Mouse (Mus musculus): ENCODE data around the gene Yipf1. TPM values are rescaled to one million over a fixed set of nuclear protein-coding genes. Genes with fewer than 3 reads are reported as not detected.

Yipf1 gene
- 52.4 and 55.9 TPM in 2 replicates for polyA plus RNA-seq (2014; fragmentation: Nextera tagmentation; extraction: Ambion mirVana)

DNA sequence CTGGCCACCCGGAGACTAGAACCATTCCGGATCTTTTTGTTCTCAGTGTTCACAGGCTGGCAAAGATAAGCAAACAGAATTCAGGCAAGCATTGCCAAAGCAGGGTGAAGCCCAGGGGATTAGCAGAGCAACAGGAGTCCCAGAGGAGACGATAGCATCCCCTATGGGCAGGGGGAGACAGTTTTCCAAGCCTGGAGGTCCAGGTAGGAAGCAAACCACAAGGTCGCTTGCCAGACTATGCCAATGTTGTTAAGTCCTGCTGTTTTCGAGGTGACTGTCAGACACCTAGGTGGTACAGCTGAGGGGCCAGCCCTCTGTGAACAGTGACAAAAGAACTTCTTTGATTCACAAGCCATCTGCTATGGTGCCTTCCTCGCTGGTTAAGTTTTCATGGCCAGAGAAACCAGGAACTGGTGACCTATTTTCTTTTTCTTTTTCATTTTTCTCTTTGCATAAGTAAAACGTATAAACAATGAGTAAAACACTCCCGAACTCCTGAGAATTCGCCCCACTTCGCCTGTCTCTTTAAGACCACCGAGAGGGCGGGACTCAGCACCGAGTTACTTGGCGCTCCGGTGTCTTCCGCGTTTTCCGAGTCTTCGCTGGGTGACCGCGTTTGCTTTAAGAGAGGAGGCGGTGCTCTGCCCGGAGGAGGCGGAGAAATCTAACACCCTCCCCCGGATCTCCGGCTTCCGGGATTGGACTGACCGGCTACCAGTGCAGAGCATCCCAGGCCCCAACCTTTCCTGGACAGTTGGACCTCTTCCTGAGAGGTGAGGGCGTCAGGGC lies at the start of gene Yipf1:
TSS of gene Yipf1 (plus strand) at position 674 of the 789 bp plus-strand sequence.
- ATAC-seq (ENCODE audit: low read depth) (peak; percentile 96), DNase-seq (ENCODE audit: low spot score) (peak; percentile 97)
- under 1% methylated on average over 29 of the region's 29 CpGs for WGBS
- H3K27ac ChIP-seq (replicated peaks; ENCODE audit: low read depth, low read length), result peak within 1 kb of the TSS; percentile 62
- H3K36me3 ChIP-seq (ENCODE audit: control insufficient read depth, insufficient read depth, low read length), result peaks cover 15% of the 10 kb centered on the region; the same call in 1 of the 2 replicates
- no peaks in the 10 kb centered on the region for H3K9me3 ChIP-seq (ENCODE audit: control insufficient read depth, low read length)
- peaks cover 9% of the 10 kb centered on the region; the same call in 1 of the 2 replicates for H3K4me1 ChIP-seq (ENCODE audit: control insufficient read depth, insufficient read depth, low read length)
- peak within 1 kb of the TSS; percentile 80 for H3K4me2 ChIP-seq (ENCODE audit: low read depth, low read length)
- peak within 1 kb of the TSS; percentile 68 for H3K9ac ChIP-seq (ENCODE audit: low read depth, low read length)
- peak within 1 kb of the TSS; percentile 63 for H3K4me3 ChIP-seq (ENCODE audit: low read depth, low read length)
- no peaks in the 10 kb centered on the region for H3K27me3 ChIP-seq (replicated peaks; ENCODE audit: control insufficient read depth, insufficient read depth, low read length)

DNA sequence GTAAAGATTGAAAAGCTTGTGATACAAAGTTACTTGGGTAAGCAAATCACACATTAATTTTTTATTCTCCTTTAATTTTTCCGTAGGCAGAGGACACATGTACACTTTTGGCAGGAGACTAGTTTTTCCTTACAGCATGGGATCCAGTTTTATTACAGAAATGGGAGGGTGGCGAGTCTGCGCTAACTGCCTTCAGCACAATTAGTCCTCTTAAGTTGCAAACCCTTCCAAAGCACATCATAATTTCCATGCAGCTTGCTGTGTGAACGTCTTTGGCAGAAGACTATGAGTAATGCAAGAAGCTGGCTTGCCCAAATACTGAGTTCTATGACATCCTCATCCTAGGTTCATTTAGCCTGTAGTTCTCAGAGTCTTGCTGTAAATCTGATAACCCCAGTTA lies 40.5 kb upstream of the Yipf1 start:
- Histone ChIP-seq H3K27ac (replicated peaks; ENCODE audit: low read depth, low read length) (no peak overlapping the region), H3K4me3 (ENCODE audit: low read depth, low read length) (no peak overlapping the region), H3K27me3 (replicated peaks; ENCODE audit: control insufficient read depth, insufficient read depth, low read length) (no peaks in the 10 kb centered on the region), H3K9me3 (ENCODE audit: control insufficient read depth, low read length) (no peaks in the 10 kb centered on the region), H3K4me1 (ENCODE audit: control insufficient read depth, insufficient read depth, low read length) (no peaks in the 10 kb centered on the region), H3K4me2 (ENCODE audit: low read depth, low read length) (no peak overlapping the region), H3K9ac (ENCODE audit: low read depth, low read length) (no peak overlapping the region), H3K36me3 (ENCODE audit: control insufficient read depth, insufficient read depth, low read length) (peaks cover 26% of the 10 kb centered on the region; the same call in 1 of the 2 replicates)
- 75% methylated on average over 4 of the region's 4 CpGs for WGBS
- ATAC-seq (ENCODE audit: low read depth), result no peak
- DNase-seq (ENCODE audit: low spot score), result no peak

DNA sequence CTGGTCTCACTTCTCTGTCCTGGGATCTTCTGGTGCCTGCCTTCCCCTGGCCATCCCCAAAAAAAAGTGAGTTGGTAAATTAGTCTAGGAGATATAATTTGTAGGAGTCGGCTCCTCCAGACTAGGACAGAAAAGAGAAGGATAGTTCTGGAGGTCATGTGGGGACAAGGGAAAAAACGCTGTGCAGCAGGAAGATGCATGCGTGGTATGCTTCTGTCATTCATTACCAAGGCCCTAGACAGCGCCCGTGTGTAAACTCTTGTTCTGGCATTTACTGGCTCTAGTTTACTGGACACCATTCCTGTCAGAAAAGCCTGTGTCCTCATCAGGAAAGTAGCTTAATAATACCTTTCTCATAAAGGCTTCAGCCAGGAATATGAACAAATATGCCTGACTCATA lies 39.7 kb upstream of the Yipf1 start:
- WGBS, result 64% methylated on average over 5 of the region's 5 CpGs
- ATAC-seq (ENCODE audit: low read depth), result no peak
- Histone ChIP-seq H3K27ac (replicated peaks; ENCODE audit: low read depth, low read length) (no peak overlapping the region), H3K4me3 (ENCODE audit: low read depth, low read length) (no peak overlapping the region), H3K4me2 (ENCODE audit: low read depth, low read length) (no peak overlapping the region), H3K36me3 (ENCODE audit: control insufficient read depth, insufficient read depth, low read length) (peaks cover 26% of the 10 kb centered on the region; the same call in 1 of the 2 replicates), H3K9ac (ENCODE audit: low read depth, low read length) (no peak overlapping the region), H3K27me3 (replicated peaks; ENCODE audit: control insufficient read depth, insufficient read depth, low read length) (no peaks in the 10 kb centered on the region), H3K4me1 (ENCODE audit: control insufficient read depth, insufficient read depth, low read length) (no peaks in the 10 kb centered on the region), H3K9me3 (ENCODE audit: control insufficient read depth, low read length) (no peaks in the 10 kb centered on the region)
- DNase-seq (ENCODE audit: low spot score), result no peak

DNA sequence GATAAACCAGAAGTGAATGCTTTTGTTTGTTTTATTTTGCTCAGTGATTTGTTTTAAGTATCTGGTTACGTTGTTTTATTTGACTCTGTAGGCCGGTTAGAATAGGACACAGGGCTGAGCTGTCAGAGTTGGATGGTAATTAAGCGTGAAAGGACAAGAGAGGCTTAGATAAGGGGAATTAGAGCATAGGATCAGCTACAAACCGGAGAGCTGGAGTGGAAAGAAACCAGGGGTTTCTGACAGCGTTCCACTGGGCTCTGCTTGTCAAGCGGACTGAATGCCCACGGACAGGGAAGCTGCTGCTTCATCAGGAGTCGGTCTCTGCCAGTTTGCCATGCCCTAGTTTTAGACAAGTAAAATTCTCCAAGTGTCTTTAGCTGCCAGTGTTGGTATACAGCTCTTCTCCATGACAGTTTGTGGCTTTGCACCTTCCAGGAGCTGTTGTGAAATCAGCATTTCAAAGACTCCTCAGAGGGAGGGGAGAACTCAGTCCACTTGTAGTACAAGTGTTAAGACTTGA lies 35.9 kb upstream of the Yipf1 start:
- peak; percentile 76 for DNase-seq (ENCODE audit: low spot score)
- 29% methylated on average over 8 of the region's 8 CpGs for WGBS
- peaks cover 40% of the 10 kb centered on the region for H3K36me3 ChIP-seq (ENCODE audit: control insufficient read depth, insufficient read depth, low read length)

DNA sequence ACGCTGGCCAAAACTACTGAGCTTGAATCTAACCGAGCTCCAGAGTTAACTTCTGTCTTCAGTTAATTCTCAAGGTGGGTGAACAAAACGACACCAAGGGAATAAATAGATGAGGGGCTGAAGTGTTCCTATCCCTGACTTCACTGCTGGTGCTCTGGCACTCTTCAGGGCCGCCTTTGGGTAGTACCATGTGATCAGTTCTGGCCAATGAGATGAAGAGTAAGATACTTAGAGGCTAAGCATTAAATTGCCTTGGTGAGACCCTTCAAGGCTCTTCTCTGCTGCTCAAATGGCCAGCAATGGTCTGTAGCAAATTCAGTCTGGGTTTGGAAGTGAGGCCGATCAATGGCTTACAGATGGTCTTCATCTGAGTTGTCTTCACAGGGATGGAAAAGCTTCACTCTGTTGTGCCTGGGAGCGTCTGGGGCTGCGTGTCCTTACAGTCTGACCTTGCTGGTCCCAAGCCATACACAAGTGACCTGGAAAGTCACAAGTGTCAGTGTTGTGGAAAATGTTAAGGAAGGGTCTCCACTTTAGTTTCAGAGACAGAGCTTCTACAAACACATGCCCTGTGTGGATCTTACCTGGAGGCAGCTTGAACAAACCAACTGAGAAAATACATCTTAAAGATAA lies 33.2 kb upstream of the Yipf1 start:
- WGBS, result 78% methylated on average over 7 of the region's 7 CpGs
- no peak for ATAC-seq (ENCODE audit: low read depth)
- H3K9me3 ChIP-seq (ENCODE audit: control insufficient read depth, low read length), result no peaks in the 10 kb centered on the region

More for the DNA sequence above, 35.9 kb upstream of the Yipf1 start:
- Histone ChIP-seq H3K4me1 (ENCODE audit: control insufficient read depth, insufficient read depth, low read length) (no peaks in the 10 kb centered on the region), H3K9me3 (ENCODE audit: control insufficient read depth, low read length) (no peaks in the 10 kb centered on the region), H3K9ac (ENCODE audit: low read depth, low read length) (no peak overlapping the region), H3K4me2 (ENCODE audit: low read depth, low read length) (no peak overlapping the region), H3K4me3 (ENCODE audit: low read depth, low read length) (no peak overlapping the region), H3K27ac (replicated peaks; ENCODE audit: low read depth, low read length) (no peak overlapping the region), H3K27me3 (replicated peaks; ENCODE audit: control insufficient read depth, insufficient read depth, low read length) (no peaks in the 10 kb centered on the region)
- ATAC-seq (ENCODE audit: low read depth), result peak; percentile 78; the same call in 1 of the 2 replicates

DNA sequence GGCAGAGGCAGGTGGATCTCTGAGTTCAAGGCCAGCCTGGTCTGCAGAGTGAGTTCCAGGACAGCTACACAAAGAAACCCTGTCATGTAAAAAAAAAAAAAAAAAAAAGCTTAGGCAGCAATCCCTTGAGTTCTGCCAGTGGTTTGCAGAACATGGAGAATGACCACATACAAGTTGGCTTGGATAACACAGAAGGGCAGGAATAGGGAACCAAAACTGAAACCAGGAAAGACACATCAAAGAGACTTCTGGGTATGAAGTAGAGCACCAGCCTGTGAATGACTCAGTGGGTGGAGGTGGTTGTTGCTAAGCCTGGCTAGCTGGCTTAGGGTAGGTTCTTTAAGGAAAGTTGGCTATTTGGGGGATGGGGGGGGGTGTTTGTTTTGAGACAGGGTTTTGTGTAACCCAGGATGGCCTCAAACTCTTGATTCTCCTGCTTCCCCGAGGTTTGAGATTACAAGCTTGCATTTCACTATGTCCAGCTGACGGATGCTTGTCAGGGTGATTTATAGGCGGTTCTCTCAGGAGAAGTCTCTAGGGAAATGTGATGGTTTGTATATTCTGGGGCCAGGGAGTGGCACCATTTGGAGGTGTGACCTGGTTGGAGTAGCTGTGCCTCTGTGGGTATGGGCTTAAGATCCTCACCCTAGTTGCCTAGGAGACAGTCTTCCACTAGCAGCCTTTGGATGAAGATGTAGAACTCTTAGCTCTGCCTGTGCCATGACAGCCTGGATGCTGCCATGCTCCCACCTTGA lies 28.5 kb upstream of the Yipf1 start:
- WGBS, result 63% methylated on average over 3 of the region's 3 CpGs
- no peaks in the 10 kb centered on the region for H3K4me1 ChIP-seq (ENCODE audit: control insufficient read depth, insufficient read depth, low read length)
- H3K9me3 ChIP-seq (ENCODE audit: control insufficient read depth, low read length), result no peaks in the 10 kb centered on the region
- DNase-seq (ENCODE audit: low spot score), result no peak
- peaks cover 6% of the 10 kb centered on the region for H3K36me3 ChIP-seq (ENCODE audit: control insufficient read depth, insufficient read depth, low read length)
- H3K27me3 ChIP-seq (replicated peaks; ENCODE audit: control insufficient read depth, insufficient read depth, low read length), result no peaks in the 10 kb centered on the region
- no peak for ATAC-seq (ENCODE audit: low read depth)
- H3K4me2 ChIP-seq (ENCODE audit: low read depth, low read length), result no peak overlapping the region
- no peak overlapping the region for H3K27ac ChIP-seq (replicated peaks; ENCODE audit: low read depth, low read length)
- H3K9ac ChIP-seq (ENCODE audit: low read depth, low read length), result no peak overlapping the region
- no peak overlapping the region for H3K4me3 ChIP-seq (ENCODE audit: low read depth, low read length)

More for the DNA sequence above, 33.2 kb upstream of the Yipf1 start:
- no peak for DNase-seq (ENCODE audit: low spot score)
- Histone ChIP-seq H3K4me2 (ENCODE audit: low read depth, low read length) (no peak overlapping the region), H3K27me3 (replicated peaks; ENCODE audit: control insufficient read depth, insufficient read depth, low read length) (no peaks in the 10 kb centered on the region), H3K9ac (ENCODE audit: low read depth, low read length) (no peak overlapping the region), H3K4me3 (ENCODE audit: low read depth, low read length) (no peak overlapping the region), H3K27ac (replicated peaks; ENCODE audit: low read depth, low read length) (no peak overlapping the region), H3K36me3 (ENCODE audit: control insufficient read depth, insufficient read depth, low read length) (peaks cover 23% of the 10 kb centered on the region), H3K4me1 (ENCODE audit: control insufficient read depth, insufficient read depth, low read length) (no peaks in the 10 kb centered on the region)

DNA sequence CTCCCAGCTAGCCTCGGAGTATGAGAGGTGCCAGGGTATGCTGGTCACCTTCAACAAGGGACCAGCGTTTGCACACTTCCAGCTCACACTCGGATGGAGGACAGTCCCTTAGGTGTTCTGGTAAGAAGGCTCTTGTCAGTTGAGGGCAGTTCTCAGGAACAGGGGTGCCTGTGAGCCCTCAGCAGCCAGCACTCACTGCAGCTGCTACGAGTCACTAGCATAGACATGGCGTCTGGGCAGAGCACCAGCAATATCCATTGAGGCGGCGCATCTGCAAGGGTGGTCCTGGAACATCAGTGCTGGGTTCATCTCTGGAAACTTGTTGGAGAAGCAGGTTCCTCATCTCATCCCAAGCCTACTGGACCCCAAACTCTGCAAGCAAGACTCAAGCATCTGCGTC lies 27.8 kb upstream of the Yipf1 start:
- H3K9me3 ChIP-seq (ENCODE audit: control insufficient read depth, low read length), result no peaks in the 10 kb centered on the region
- no peak overlapping the region for H3K9ac ChIP-seq (ENCODE audit: low read depth, low read length)
- H3K4me1 ChIP-seq (ENCODE audit: control insufficient read depth, insufficient read depth, low read length), result no peaks in the 10 kb centered on the region
- ATAC-seq (ENCODE audit: low read depth) (no peak), DNase-seq (ENCODE audit: low spot score) (no peak)
- H3K4me2 ChIP-seq (ENCODE audit: low read depth, low read length), result no peak overlapping the region
- no peak overlapping the region for H3K27ac ChIP-seq (replicated peaks; ENCODE audit: low read depth, low read length)
- no peak overlapping the region for H3K4me3 ChIP-seq (ENCODE audit: low read depth, low read length)
- H3K27me3 ChIP-seq (replicated peaks; ENCODE audit: control insufficient read depth, insufficient read depth, low read length), result no peaks in the 10 kb centered on the region
- WGBS, result 89% methylated on average over 8 of the region's 8 CpGs
- no peaks in the 10 kb centered on the region for H3K36me3 ChIP-seq (ENCODE audit: control insufficient read depth, insufficient read depth, low read length)

DNA sequence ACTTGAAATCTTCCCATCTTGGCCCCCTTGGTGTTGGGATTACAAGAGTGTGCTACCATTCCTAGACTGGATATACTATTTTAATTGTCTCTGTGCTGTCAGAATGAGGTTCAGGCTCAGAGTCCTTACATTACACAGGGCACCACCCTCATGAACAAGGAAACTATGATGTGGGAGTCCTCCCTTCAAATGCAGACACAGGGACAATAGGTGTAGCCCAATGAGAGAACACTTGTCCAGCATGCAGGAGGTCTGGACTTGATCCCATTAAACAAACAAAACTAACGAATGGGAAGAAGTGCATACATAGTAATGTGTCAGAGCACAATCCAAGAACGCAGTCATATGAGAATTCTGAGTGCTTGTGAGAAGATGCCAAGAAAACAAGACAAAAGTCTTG lies 26.6 kb upstream of the Yipf1 start:
- H3K27me3 ChIP-seq (replicated peaks; ENCODE audit: control insufficient read depth, insufficient read depth, low read length), result no peaks in the 10 kb centered on the region
- no peaks in the 10 kb centered on the region for H3K4me1 ChIP-seq (ENCODE audit: control insufficient read depth, insufficient read depth, low read length)
- no peaks in the 10 kb centered on the region for H3K36me3 ChIP-seq (ENCODE audit: control insufficient read depth, insufficient read depth, low read length)
- no peak for ATAC-seq (ENCODE audit: low read depth)
- no peaks in the 10 kb centered on the region for H3K9me3 ChIP-seq (ENCODE audit: control insufficient read depth, low read length)
- H3K9ac ChIP-seq (ENCODE audit: low read depth, low read length), result no peak overlapping the region
- DNase-seq (ENCODE audit: low spot score), result no peak
- H3K27ac ChIP-seq (replicated peaks; ENCODE audit: low read depth, low read length), result no peak overlapping the region
- H3K4me2 ChIP-seq (ENCODE audit: low read depth, low read length), result no peak overlapping the region
- no peak overlapping the region for H3K4me3 ChIP-seq (ENCODE audit: low read depth, low read length)
- WGBS, result 84% methylated on average over 2 of the region's 2 CpGs
